Mouse (Mus musculus): Measurements from ENCODE around the gene Rab31.

GRCm38 (mm10) chr17:65796056-65796455 lies 23.5 kb upstream of the Rab31 start:
- TF ChIP-seq ZC3H11A (IDR thresholded peaks at IDR 0.05; ENCODE audit: borderline replicate concordance, low read depth, low read length) (no peak), MAFK (IDR thresholded peaks at IDR 0.05; ENCODE audit: insufficient read depth, low read depth, low read length) (no peak), HCFC1 (IDR thresholded peaks at IDR 0.05; ENCODE audit: borderline replicate concordance, insufficient read depth, low read length) (no peak), CHD2 (IDR thresholded peaks at IDR 0.05; ENCODE audit: low read depth, low read length) (no peak)

Measured in ES-E14 (cell line).